Mouse (Mus musculus) kidney, adult 2 months (tissue): ENCODE results near the gene Foxo1. TPM values are rescaled to one million over a fixed set of nuclear protein-coding genes. Genes with fewer than 3 reads are reported as not detected.

Source experiments
- DNase-seq: peaks from one replicate; pipeline ENCODE4 v3.0.0; 2021
- H3K27ac ChIP-seq: fragments of 200-500 bp; 2 replicates; pipeline ENCODE4 v1.5.1; 2012; ENCODE audit warnings: low read depth, low read length, control low read depth, inconsistent platforms; ENCODE audit not compliant: insufficient read depth
- H3K27me3 ChIP-seq: fragments of 200-500 bp; replicated peaks from 2 replicates; pipeline ENCODE4 v1.6.1; 2012; ENCODE audit warnings: mild to moderate bottlenecking, moderate library complexity, low read length, inconsistent platforms; ENCODE audit not compliant: control insufficient read depth, insufficient read depth
- H3K36me3 ChIP-seq: fragments of 200-500 bp; 2 replicates; pipeline ENCODE4 v1.6.1; 2012; ENCODE audit warnings: mild to moderate bottlenecking, moderate library complexity, low read length, inconsistent platforms; ENCODE audit not compliant: control insufficient read depth, insufficient read depth
- H3K4me1 ChIP-seq: fragments of 200-500 bp; 2 replicates; pipeline ENCODE4 v1.6.1; 2011; ENCODE audit warnings: low read length; ENCODE audit not compliant: control insufficient read depth, insufficient read depth
- H3K4me3 ChIP-seq: fragments of 200-500 bp; 2 replicates; pipeline ENCODE4 v1.5.1; 2011; ENCODE audit warnings: mild to moderate bottlenecking, low read depth, low read length, control low read depth; ENCODE audit not compliant: insufficient read depth
- CTCF ChIP-seq: fragments of 200-500 bp; conservative IDR thresholded peaks from 2 replicates; pipeline ENCODE4 v1.5.1; 2011; ENCODE audit warnings: low read depth, mild to moderate bottlenecking, control low read depth, low read length, moderate library complexity, mixed read lengths; ENCODE audit not compliant: insufficient read depth, insufficient read length
- POLR2A ChIP-seq: fragments of 200-500 bp; IDR thresholded peaks from one replicate; pipeline ENCODE4 v1.6.1; 2011; ENCODE audit warnings: low read depth, low read length, control low read depth
- WGBS: fragments of 180-500 bp; shearing (Covaris S2); methylation state at CpG from one replicate; pipeline ENCODE4 v1.1.7; 2018; 5-methylcytosine and 5-hydroxymethylcytosine counted together
- polyA plus RNA-seq: library from polyadenylated mRNA; depleted of rRNA; stranded (reverse); fragments of >200 nt; gene quantifications from 2 replicates; pipeline ENCODE4 v1.2.3, GENCODE M21; 2012

Gene Foxo1
- polyA plus RNA-seq, 1 experiment = 14.4 TPM

DNA sequence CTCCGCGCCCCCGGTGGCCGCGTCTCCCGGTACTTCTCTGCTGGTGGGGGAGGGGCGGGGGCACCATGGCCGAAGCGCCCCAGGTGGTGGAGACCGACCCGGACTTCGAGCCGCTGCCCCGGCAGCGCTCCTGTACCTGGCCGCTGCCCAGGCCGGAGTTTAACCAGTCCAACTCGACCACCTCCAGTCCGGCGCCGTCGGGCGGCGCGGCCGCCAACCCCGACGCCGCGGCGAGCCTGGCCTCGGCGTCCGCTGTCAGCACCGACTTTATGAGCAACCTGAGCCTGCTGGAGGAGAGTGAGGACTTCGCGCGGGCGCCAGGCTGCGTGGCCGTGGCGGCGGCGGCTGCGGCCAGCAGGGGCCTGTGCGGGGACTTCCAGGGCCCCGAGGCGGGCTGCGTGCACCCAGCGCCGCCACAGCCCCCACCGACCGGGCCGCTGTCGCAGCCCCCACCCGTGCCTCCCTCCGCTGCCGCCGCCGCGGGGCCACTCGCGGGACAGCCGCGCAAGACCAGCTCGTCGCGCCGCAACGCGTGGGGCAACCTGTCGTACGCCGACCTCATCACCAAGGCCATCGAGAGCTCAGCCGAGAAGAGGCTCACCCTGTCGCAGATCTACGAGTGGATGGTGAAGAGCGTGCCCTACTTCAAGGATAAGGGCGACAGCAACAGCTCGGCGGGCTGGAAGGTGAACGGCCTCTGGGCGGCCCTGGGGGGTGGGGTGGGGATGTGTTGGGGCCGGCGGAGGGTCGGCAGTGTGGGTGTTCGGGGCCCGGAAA lies 789 bp downstream of the Foxo1 start:
- Histone ChIP-seq H3K4me1 (peaks cover 15% of the 10 kb centered on the region), H3K36me3 (no peaks in the 10 kb centered on the region), H3K27ac (peak overlapping the region; percentile 97), H3K4me3 (peak overlapping the region; percentile 100), H3K27me3 (no peaks in the 10 kb centered on the region)
- WGBS = under 1% methylated on average over 87 of the region's 89 CpGs
- peak; percentile 82 for DNase-seq
- TF ChIP-seq CTCF (no peak), POLR2A (no peak)

DNA sequence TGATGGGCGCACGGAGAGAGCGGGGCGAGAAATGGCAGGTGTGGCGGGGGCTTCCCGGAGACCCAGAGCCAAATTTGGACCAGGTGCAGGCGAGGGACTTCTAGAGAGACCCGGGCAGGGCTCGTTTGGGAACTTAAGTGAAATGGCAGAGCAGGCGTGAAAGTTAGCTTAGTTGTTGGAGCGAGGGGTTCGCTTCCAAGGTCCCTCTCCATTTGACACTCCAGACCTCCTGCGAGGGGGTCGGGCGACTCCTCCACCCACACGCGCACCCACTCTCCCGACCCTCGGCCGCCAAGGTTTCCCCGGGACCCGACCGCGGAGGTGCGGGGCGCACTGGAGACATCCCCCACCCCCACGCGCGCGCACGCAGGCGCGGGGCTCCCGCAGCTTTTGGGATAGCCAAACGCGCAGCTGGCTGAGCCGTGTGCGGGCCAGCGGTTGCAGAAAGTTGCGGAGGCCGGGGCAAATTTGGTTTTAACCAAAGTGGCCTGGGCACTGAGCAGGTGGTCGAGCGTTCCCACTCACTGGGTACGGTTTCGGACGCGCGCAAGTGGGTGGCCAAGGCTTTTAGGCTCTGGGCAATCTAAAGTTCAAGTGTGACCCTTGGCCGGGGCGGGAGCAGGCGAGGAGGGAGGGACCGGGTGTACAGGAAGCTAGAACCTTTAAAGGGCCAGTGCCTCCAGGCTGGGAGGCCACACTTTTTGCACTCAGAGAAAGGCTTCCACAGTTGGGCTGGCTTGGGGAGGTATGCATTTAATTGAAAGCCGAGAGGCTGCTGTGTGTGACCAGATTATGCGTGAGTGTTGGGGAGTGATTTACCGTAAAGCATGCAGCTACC lies 1.6 kb downstream of the Foxo1 start:
- TF ChIP-seq CTCF = no peak
- peak; percentile 46 for TF ChIP-seq POLR2A
- Histone ChIP-seq H3K4me3 (peak overlapping the region; percentile 100), H3K4me1 (peaks cover 20% of the 10 kb centered on the region), H3K27me3 (no peaks in the 10 kb centered on the region), H3K36me3 (no peaks in the 10 kb centered on the region), H3K27ac (peak overlapping the region; percentile 73)
- WGBS = under 1% methylated on average over 55 of the region's 55 CpGs
- DNase-seq = peak; percentile 95

DNA sequence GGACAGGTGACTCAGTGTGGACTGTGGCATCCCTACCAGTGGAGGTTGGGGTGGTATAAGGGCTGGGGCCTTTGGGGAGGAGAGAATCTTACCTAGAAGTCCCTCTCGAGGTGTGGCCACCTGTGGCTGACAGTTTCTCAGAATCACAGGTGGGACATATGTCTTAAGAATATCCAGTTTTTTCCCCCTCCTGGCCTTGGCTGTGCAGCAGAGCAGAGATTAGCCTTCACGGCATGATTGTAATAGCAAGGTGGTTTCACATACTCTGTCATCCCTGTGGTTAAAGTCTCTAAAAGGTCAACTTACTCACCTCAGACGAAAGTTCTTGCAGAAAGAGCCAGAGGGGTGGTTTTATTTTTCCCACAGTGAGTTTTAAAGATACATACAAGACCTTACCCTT lies 2.4 kb downstream of the Foxo1 start:
- Histone ChIP-seq H3K4me3 (peak overlapping the region; percentile 100), H3K36me3 (no peaks in the 10 kb centered on the region), H3K4me1 (peaks cover 26% of the 10 kb centered on the region), H3K27ac (peak overlapping the region; percentile 58), H3K27me3 (no peaks in the 10 kb centered on the region)
- peak; percentile 36 for DNase-seq
- TF ChIP-seq CTCF (no peak), POLR2A (no peak)
- 6% methylated on average over 3 of the region's 3 CpGs for WGBS

DNA sequence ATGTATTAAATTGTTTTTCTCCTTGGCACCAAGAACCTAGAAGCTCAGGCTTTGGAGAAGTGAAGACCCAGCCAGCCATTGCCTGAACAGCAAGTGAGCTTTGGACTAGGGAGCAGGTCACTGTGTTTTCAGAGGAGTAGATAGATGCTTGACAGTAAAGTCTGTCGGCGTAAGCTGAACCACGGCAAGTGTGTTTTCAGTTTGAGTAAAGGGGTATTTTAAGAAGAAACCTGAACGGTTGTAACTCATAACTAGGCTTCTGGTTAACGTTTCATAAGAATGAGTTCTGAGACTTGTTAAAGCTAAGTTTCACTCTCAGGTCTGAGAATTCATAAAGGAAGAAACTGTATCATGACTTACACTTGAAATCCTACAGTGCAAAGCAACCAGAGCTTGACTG lies 3.2 kb downstream of the Foxo1 start:
- H3K27ac ChIP-seq = no peak overlapping the region
- peak; percentile 76 for DNase-seq
- WGBS = 25% methylated on average over 5 of the region's 5 CpGs

DNA sequence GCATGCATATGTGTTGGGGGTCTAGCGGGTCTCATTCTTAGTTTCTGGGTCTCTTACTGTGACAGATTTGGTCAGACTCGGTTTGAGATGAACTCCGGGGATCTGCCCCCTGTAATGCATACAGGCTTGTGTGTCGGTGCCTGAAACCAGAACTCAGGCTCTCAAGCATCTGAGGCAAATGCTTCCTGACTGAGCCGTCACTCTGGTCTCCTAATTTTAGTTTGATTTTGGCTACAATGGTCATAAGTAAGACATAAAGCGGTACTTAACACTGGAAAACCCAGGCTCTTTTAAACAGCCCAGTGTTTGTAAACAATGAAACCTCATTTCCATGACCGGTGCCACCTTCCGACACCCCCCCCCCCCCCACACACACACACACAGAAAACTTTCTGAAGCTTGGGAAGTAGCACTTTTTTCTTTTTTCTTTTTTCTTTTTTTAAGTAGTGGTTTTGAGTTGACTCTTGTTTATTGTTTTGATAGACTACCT lies 4.3 kb downstream of the Foxo1 start:
- Histone ChIP-seq H3K27ac (no peak overlapping the region), H3K36me3 (no peaks in the 10 kb centered on the region), H3K4me3 (no peak overlapping the region), H3K27me3 (no peaks in the 10 kb centered on the region), H3K4me1 (peaks cover 26% of the 10 kb centered on the region)
- 44% methylated on average over 8 of the region's 8 CpGs for WGBS
- no peak for DNase-seq
- TF ChIP-seq POLR2A = no peak
- TF ChIP-seq CTCF = no peak

More for the DNA sequence above, 3.2 kb downstream of the Foxo1 start:
- peaks cover 26% of the 10 kb centered on the region for H3K4me1 ChIP-seq
- no peak for TF ChIP-seq CTCF
- TF ChIP-seq POLR2A = no peak
- no peaks in the 10 kb centered on the region for H3K36me3 ChIP-seq
- no peaks in the 10 kb centered on the region for H3K27me3 ChIP-seq
- H3K4me3 ChIP-seq = no peak overlapping the region

DNA sequence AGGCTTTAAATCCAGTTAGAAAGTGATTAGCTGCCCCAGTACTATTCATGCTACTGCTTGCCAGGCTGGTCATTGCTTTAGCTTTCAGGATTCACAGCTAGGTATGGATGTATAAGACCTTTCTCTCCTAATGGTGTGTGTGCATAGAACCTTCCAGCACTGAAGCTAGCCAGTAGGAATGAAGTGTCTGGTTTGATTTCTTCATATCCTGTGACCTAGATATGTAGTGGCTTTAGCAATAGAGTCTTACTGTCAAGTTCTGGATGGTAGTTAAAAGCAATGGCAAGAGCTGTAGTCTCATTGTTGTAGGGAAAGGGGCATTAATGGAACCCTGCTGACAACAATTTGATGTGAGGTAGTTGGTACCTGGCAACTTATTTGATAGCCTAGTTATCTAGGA lies 6.3 kb downstream of the Foxo1 start:
- H3K36me3 ChIP-seq = no peaks in the 10 kb centered on the region; the same call in 1 of the 2 replicates
- DNase-seq = no peak
- H3K4me3 ChIP-seq = no peak overlapping the region
- peaks cover 26% of the 10 kb centered on the region for H3K4me1 ChIP-seq
- H3K27me3 ChIP-seq = no peaks in the 10 kb centered on the region
- no peak overlapping the region for H3K27ac ChIP-seq
- TF ChIP-seq POLR2A = no peak
- no peak for TF ChIP-seq CTCF
